Mouse (Mus musculus) T-helper 2 cell (primary cell): ENCODE measurements at regions not wholly inside any gene's neighbourhood (a gene's known extent, or its start where the extent isn't known, plus 50 kb on each side); places are given as distances from the start of the nearest gene placed in this dataset.

Experiments used
- in situ Hi-C: fragments of 300-600 bp; cut with MboI, MseI; formaldehyde crosslinking; loops from one replicate; pipeline ENCODE4 v1.15.1; 2025; ENCODE audit warnings: high pct_unique_total_duplicates

- in situ Hi-C loops: no loop called here
Measured at GRCm38 (mm10) chr17:74920056-74920455, 85.3 kb upstream of the Ltbp1 start.

GRCm38 (mm10) chr17:74921413-74921812 lies 84.0 kb upstream of the Ltbp1 start:
- in situ Hi-C loops: no loop called here

- in situ Hi-C loops: no loop called here
Measured at GRCm38 (mm10) chr17:74922016-74922415, 83.4 kb upstream of the Ltbp1 start.

- in situ Hi-C loops: no loop called here
Measured at GRCm38 (mm10) chr17:74922591-74922990, 82.8 kb upstream of the Ltbp1 start.

- in situ Hi-C loops: no loop called here
Measured at GRCm38 (mm10) chr17:74923101-74923500, 82.3 kb upstream of the Ltbp1 start.

- in situ Hi-C loops: loop anchor here (25.0 kb wide), 1 partner anchor 1162 kb away; no protein-coding TSS in a partner anchor
Measured at GRCm38 (mm10) chr17:74925131-74925530, 80.2 kb upstream of the Ltbp1 start.

GRCm38 (mm10) chr17:74927981-74928380 lies 77.4 kb upstream of the Ltbp1 start:
- in situ Hi-C loops: loop anchor here (25.0 kb wide), 1 partner anchor 1159 kb away; no protein-coding TSS in a partner anchor

- in situ Hi-C loops: loop anchor here (25.0 kb wide), 1 partner anchor 1156 kb away; no protein-coding TSS in a partner anchor
Measured at GRCm38 (mm10) chr17:74931540-74931939, 73.8 kb upstream of the Ltbp1 start.

- in situ Hi-C loops: loop anchor here (25.0 kb wide), 1 partner anchor 1146 kb away; no protein-coding TSS in a partner anchor
Measured at GRCm38 (mm10) chr17:74941393-74941792, 64.0 kb upstream of the Ltbp1 start.

GRCm38 (mm10) chr17:74942984-74943801 lies 62.2 kb upstream of the Ltbp1 start:
- in situ Hi-C loops: loop anchor here (25.0 kb wide), 1 partner anchor 1144 kb away; no protein-coding TSS in a partner anchor

GRCm38 (mm10) chr17:74943802-74944193 lies 61.6 kb upstream of the Ltbp1 start:
- in situ Hi-C loops: loop anchor here (25.0 kb wide), 1 partner anchor 1144 kb away; no protein-coding TSS in a partner anchor

GRCm38 (mm10) chr17:74945149-74945548 lies 60.2 kb upstream of the Ltbp1 start:
- in situ Hi-C loops: loop anchor here (25.0 kb wide), 1 partner anchor 1142 kb away; no protein-coding TSS in a partner anchor

GRCm38 (mm10) chr17:74948476-74948875 lies 56.9 kb upstream of the Ltbp1 start:
- in situ Hi-C loops: loop anchor here (25.0 kb wide), 1 partner anchor 1139 kb away; no protein-coding TSS in a partner anchor

GRCm38 (mm10) chr17:74950316-74950715 lies 55.1 kb upstream of the Ltbp1 start:
- in situ Hi-C loops: loop anchor here (10.0 kb wide), 1 partner anchor 1296 kb away; no protein-coding TSS in a partner anchor

GRCm38 (mm10) chr17:74954988-74955387 lies 50.4 kb upstream of the Ltbp1 start:
- in situ Hi-C loops: loop anchor here (10.0 kb wide), 1 partner anchor 1300 kb away; no protein-coding TSS in a partner anchor
